In the genomic region with DNA sequence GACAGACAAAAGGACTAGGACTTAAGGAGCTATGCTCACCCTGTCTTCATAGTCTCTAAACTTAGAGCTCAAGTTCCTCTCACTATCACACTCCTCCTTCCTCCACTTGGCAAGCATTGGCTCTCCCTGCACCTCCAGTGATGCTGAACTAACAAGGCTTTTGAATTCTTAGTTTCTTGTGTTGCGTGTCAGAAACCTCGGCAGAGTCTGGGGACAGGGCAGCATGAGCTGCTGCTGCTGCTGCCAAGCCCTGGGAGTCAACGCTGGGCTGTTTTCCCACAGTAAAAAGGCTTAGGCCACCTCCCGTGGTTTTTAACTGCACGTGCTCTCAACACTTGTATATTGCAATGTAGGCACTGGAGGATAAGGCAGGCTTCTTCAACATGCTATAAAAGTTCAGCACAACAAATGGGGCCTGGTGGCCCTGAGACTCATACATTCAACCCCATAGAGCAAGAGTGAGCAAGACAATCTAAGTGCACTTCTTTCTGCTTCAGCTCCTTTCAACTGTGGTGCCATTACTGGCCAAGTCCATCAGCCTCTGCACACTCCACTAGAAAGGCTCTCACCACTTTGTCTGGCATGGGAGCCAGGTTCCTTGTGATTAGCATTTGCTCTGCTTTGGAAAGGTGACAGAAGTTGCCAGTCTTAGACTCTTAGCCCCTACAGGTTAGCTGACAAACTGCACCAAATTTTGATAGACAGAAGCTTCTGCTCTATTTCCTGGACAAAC, we compare ENCODE assay signal across 10 mouse cellular contexts. TPM values are rescaled to one million over a fixed set of nuclear protein-coding genes. Genes with fewer than 3 reads are reported as not detected.
DNase-seq lines count a peak whose midpoint lies in the region; ATAC-seq lines count a peak whose summit lies in the region.
"Had no signal": no experiment of that assay in that cellular context is flagged by ENCODE, and none has a peak within 500 bp of the region (broad histone marks: within the 10 kb centered on the region; RNA-seq: fewer than 3 reads in every experiment).

No protein-coding gene starts in this region.

- peak; percentile 66 for DNase-seq in kidney, adult 11 months
- no peak for DNase-seq in kidney, postnatal 14 days
- peak; percentile 83 for DNase-seq in Muller cell, postnatal 12 days (ENCODE audit: inconsistent ontology term)
- DNase-seq in cerebellum, postnatal 10 days: peak; percentile 74 to 82
- DNase-seq in kidney, postnatal 10 days: peak; percentile 24
- no peak for DNase-seq in right cerebral cortex, postnatal 14 days
- no peak for DNase-seq in adrenal gland, postnatal 25 days
- DNase-seq: lung, postnatal 4 days; right cerebral cortex, postnatal 4 days had no signal

- no peak overlapping the region for H3K9ac ChIP-seq in intestine, embryonic 15.5 days

- 93% methylated on average over 5 of the region's 5 CpGs for WGBS in intestine, embryonic 15.5 days

- no peak for ATAC-seq in intestine, embryonic 15.5 days

- H3K27me3 ChIP-seq in intestine, embryonic 15.5 days (replicated peaks): no peaks in the 10 kb centered on the region

- no peak overlapping the region for H3K27ac ChIP-seq in intestine, embryonic 15.5 days

- H3K4me3 ChIP-seq in intestine, embryonic 15.5 days (replicated peaks): no peak overlapping the region

- no peaks in the 10 kb centered on the region for H3K9me3 ChIP-seq in intestine, embryonic 15.5 days

- H3K4me2 ChIP-seq in intestine, embryonic 15.5 days (replicated peaks): no peak overlapping the region

- H3K4me1 ChIP-seq in intestine, embryonic 15.5 days (replicated peaks): no peaks in the 10 kb centered on the region

- H3K36me3 ChIP-seq in intestine, embryonic 15.5 days: peaks cover 30% of the 10 kb centered on the region

RNA-seq across cellular contexts. Expression of a gene that starts 21.1 kb away (rescaled TPM):
- polyA plus RNA-seq in intestine, embryonic 15.5 days (2015; fragmentation: Nextera tagmentation; extraction: Ambion mirVana): 99.1 and 103 TPM in 2 replicates
- 38.6 and 46.5 TPM in 2 replicates for total RNA-seq in adrenal gland, postnatal 25 days (2021)

RNA-seq across cellular contexts. Expression of a gene that starts 26.3 kb away (rescaled TPM):
- polyA plus RNA-seq in intestine, embryonic 15.5 days (2015; fragmentation: Nextera tagmentation; extraction: Ambion mirVana): 22.6 and 23.2 TPM in 2 replicates
- total RNA-seq in adrenal gland, postnatal 25 days (2021): 12.5 and 16.7 TPM in 2 replicates

RNA-seq across cellular contexts. Expression of a gene that starts 47.4 kb away (rescaled TPM):
- polyA plus RNA-seq in intestine, embryonic 15.5 days (2015; fragmentation: Nextera tagmentation; extraction: Ambion mirVana): 37.7 and 37.8 TPM in 2 replicates
- total RNA-seq in adrenal gland, postnatal 25 days (2021): 43.9 and 44.1 TPM in 2 replicates

Comparison
In these comparisons a context has a peak if more than half of its experiments do, and no peak if none do; other contexts are left out.
1. DNase-seq: peak in kidney, adult 11 months (single experiment), Muller cell, postnatal 12 days (single experiment), cerebellum, postnatal 10 days (2 of 2) and kidney, postnatal 10 days (single experiment); none in kidney, postnatal 14 days (single experiment), right cerebral cortex, postnatal 14 days (single experiment) and adrenal gland, postnatal 25 days (single experiment).